Mouse (Mus musculus): ENCODE results near the gene Gpx4.

Gene Gpx4

GRCm38 (mm10) chr10:80105460-80105859 lies 58.5 kb downstream of the Gpx4 start, which contains the start of gene Sbno2:
Sbno2 (minus strand) TSS chr10:80105571.
- DNase-seq (ENCODE audit: low spot score), result no peak

DNA sequence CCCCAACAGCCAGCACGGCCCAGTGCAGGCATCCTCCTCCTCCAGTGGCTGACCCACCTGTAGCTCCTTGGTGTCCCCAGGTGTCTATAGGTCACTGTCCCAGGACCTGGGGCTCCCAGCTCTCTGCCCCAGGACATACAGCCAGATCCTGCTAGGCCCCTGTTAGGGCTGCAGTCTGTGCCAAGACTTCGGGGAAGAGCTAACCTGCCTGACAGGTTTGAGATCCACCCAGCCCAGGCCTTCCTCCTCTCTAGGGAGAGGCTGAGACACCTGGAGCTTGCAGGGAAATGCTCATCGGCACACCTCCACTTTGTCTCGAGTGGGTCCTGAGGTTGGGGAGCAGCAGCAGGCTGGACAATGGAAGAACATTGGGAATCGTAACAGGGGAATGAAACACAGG lies 59.0 kb downstream of the Gpx4 start:
- no peak for DNase-seq (ENCODE audit: low spot score)

Data from ovary, postnatal 14 days (tissue).